Mouse (Mus musculus): ENCODE data around the gene Orai2.

DNA sequence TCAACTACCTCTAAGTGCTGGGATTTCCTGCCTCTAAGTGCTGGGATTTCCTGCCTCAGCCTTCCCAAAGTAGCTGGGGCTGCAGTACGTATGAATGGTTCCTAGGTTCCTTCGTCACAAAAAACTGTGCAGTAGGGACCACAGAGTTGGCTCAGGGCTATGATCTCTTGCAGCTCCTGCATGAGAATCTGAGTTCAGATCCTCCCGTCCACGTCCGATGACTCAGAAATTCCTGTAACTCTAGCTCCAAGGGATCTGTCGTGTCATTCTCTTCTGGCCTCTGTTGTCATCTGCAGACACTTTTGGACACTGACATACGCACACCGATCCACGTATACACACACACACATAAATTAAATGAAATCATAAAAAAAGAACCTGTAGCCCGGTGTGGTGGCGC lies 42.2 kb upstream of the Orai2 start:
- TF ChIP-seq POLR2A (IDR thresholded peaks at IDR 0.05; ENCODE audit: insufficient read depth, low read depth, low read length), result no peak
- TF ChIP-seq CTCF (IDR thresholded peaks at IDR 0.05), result no peak
- no peak for TF ChIP-seq EP300 (IDR thresholded peaks at IDR 0.05; ENCODE audit: insufficient read depth, low read depth, low read length)

All from heart, adult 2 months (tissue).